Mouse (Mus musculus) megakaryocyte progenitor cell, adult 5-6 weeks (primary cell): ENCODE results near the gene Sept9. TPM values are rescaled to one million over a fixed set of nuclear protein-coding genes. Genes with fewer than 3 reads are reported as not detected.

ENCODE experiments used
- ATAC-seq: replicated peaks from 2 replicates; pipeline ENCODE4 v1.8.0; 2016; ENCODE audit warnings: mild to moderate bottlenecking, moderate TSS enrichment, inconsistent platforms; ENCODE audit not compliant: poor library complexity
- total RNA-seq, 2 experiments: library from RNA; stranded (forward) in 1 of 2; stranded (reverse) in 1 of 2; fragments of 157-497, 149-512 nt in 1 of 2; fragments of 200-1000 nt in 1 of 2; gene quantifications; 2 replicates each; pipeline versions ENCODE4 v1.2.3 to v1.2.4; 2015 to 2017

The Sept9 gene
- total RNA-seq, 2 experiments from 2014 or later = 81.7 to 140 TPM

DNA sequence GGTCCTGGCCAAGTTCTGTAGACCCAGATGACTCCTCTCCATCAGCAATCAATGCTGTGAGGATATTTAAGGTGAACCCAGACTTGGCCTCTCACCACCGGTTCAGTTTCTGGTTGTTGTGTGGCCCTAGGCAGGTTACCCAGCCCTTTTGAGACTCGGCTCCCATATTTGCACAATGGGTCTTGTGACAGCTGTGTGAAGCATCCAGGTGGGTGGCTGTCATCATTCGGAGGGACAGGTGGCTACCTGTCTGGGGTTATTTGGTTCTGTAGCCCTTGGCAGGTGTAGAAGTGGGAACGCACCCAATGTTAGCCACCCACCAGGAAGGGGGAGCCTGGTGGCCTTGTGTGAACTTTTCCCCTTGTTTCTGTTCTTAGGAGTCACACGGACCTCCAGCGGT is 19.0 kb downstream of the Sept9 start:
- no peak for ATAC-seq

GRCm38 (mm10) chr11:117220777-117221176 is 21.3 kb downstream of the Sept9 start:
- no peak for ATAC-seq

GRCm38 (mm10) chr11:117221182-117221581 is 21.7 kb downstream of the Sept9 start:
- no peak for ATAC-seq

DNA sequence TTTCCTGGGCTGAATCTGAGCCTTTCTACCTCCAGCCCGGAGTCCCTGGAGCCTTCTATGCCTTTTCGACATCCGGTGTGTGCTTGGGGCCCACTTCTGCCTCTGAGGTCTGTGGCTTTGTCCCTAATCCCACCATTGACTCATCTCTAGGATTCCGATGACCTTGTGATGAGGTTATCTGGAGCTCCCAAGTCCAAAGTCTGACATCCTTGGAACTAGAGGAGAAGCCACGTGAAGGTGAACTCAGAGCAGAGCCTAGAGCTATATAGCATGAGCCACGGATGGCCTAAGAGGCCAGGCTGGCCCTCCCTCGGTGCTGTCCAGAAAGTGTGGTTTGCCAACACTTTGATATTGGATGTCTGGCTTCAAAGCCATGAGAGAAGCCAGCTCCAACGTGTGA is 23.4 kb downstream of the Sept9 start:
- ATAC-seq = no peak

- peak; percentile 55 for ATAC-seq
Observed at GRCm38 (mm10) chr11:117224804-117225203, 25.3 kb downstream of the Sept9 start.

GRCm38 (mm10) chr11:117225531-117226213 is 26.2 kb downstream of the Sept9 start:
- no peak for ATAC-seq

DNA sequence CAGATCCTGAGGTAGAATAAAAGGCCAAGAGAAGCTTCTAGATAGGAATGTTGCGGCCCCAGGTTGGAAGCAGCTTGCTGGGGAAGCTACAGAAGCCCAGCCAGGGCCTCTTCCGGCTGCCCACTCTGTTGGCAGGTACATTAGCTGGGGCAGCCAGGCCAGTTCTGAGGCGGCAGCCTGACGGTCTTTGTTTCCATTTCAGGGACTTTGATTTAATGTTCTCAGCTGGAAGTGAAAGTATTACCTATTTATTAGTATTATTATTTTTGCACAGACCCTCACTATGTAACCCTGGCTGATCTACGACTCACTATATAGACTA is 26.7 kb downstream of the Sept9 start:
- ATAC-seq = no peak

DNA sequence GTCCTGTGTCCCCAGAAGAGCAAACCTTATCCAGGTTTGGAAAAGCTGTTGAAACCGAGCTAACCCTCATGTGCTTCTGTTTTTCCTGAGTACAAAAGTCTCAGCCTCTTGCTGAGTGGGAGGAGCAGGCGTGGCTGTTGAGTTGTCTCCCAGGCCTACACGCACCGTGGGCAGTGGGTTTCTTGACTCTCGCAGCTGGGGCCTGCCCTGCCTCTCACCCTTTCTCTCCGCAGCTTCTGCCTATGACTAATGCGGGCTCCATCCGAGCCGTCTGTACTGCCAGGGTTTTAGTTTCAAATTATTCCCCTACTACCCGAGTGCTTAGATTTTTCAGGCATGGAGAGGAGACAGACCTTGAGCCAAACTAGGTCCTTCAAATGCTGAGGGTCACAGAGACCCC is 28.7 kb downstream of the Sept9 start:
- ATAC-seq = no peak

DNA sequence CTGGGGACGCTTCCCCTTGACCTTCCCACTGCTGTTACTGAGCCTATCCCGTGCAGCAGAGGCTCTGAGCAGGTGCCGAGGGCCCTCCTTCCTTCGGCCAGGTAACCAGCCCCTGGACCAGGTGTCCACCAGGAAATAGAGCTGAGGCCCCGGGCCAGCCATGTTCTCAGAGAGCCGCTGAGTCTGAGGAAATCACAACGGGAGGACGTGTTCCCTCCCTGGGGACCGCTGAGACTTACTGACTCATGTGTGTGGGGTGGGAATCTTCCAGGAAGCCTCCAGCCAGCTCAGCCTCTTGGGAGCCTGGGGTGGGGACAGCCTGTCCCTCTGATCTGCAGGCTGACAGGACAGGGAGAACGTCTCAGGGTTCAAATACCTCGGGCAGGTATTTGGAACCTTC is 32.1 kb downstream of the Sept9 start:
- no peak for ATAC-seq

DNA sequence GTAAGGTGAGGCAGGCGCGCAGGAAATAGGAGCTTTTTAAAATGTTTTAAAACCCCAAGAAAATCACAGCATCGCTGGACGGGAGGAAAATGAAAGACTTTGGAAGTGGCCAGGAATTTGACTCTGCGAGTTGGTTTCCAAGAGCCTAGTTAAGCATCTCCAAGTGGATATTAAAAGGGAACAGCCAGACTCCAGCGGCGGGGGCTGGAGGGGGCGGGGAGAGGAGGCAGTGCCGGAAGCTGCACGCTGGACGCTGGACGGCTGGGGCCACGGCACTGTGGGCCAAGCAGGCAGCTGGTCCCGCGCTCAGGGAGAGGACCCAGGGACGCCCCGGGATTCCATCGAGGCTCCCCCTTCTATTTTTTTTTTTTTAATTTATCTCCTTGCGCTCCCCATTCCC is 32.6 kb downstream of the Sept9 start:
- no peak for ATAC-seq

- no peak for ATAC-seq
Observed at GRCm38 (mm10) chr11:117232886-117233458, 33.5 kb downstream of the Sept9 start.

GRCm38 (mm10) chr11:117233818-117234217 is 34.4 kb downstream of the Sept9 start:
- ATAC-seq = no peak

DNA sequence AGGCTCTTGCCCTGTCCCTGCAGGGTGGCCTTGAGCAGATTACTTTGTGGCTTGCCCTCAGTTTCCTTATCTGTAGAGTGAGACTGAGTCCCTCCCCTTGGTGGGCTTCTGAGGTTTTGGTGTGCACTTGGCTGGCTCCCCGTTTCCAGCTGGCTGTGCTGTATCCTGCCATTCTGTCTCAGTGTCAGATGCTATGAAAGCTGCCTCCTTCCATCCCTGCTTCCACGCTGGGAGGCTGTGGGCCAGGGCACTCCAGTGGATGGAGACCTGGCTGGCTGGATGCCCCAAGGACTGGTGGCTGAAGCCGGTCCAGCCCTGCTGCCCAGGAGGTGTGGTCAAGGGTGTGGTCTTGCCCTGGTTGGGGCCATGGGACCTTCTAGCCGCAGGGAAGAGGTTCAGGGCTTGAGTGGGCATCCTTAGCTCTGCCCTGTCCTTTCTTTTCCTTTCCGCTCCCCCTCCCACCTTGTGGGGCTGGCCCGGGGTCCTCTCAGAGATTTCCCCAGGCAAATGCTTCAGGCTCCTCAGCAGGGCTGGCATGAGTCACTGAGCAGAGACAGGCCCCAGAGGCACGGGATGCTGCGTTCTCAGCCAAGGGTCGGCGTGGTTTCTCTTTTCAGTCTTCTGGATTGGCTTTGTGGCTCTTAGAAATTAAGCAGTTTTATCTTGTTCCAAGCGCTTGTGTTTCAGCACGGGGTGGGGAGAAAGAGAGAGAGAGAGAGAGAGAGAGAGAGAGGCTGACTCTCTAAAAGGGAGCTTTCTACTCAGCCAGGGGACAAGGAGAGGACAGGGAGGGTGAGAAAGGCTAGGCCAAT is 35.8 kb downstream of the Sept9 start:
- ATAC-seq = peak; percentile 53

- no peak for ATAC-seq
Observed at GRCm38 (mm10) chr11:117235898-117236459, 36.5 kb downstream of the Sept9 start.

DNA sequence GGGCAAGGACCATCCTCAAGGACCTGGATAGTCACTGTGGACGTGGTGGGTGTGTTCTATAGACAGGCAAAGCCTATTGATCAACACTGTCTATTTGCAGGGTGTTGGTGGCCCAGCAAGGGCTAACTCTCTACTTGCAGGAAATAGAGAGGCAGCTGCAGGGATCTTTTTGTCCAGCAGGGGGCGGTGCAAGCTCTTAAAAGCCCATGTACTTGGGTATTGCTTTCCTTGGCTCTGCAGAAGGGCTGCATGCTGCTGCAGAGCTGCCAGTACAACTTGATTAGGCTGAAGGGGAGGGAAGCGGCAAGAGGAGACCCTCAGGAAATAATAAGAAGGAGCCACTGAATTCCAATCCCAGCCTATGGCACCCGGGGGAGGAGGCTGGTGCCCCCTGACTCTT is 38.7 kb downstream of the Sept9 start:
- peak; percentile 73 for ATAC-seq

DNA sequence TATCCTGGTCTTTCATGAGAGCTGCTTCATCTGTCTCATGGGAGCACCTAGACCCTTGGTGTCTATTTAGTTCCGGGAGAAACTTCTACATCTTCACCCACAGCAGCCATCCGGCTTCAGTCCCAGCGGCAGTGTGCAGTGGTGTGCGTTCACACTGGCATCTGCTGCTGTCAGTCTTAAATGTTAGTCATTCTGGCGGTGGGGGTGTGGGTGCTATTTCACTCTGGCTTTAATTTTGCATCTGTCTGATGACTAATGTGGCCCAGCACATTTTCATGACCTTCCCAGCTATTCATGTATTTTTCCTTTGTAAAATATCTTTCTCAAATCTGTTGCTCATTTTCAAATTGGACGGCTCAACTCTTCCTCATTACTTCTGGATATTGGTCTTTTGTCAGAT is 40.2 kb downstream of the Sept9 start:
- no peak for ATAC-seq

DNA sequence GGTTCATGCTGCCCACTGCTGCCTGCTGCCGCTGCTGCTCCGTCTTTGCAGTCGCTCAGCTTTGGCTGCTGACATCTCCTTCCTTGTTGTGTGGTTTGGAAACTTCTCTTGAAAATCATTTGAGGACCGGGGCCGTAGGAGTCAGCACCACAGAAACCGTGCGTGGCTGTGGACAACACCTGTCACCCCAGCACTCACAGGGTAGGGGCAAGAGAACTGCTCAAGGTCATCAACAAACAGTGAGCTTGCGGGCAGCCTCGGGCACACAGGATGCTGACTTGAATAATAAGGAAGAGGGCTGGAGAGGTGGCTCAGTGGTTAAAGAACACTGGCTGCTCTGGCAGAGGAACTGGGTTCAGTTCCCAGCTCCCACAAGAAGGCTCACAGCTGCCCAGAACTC is 40.9 kb downstream of the Sept9 start:
- ATAC-seq = no peak

DNA sequence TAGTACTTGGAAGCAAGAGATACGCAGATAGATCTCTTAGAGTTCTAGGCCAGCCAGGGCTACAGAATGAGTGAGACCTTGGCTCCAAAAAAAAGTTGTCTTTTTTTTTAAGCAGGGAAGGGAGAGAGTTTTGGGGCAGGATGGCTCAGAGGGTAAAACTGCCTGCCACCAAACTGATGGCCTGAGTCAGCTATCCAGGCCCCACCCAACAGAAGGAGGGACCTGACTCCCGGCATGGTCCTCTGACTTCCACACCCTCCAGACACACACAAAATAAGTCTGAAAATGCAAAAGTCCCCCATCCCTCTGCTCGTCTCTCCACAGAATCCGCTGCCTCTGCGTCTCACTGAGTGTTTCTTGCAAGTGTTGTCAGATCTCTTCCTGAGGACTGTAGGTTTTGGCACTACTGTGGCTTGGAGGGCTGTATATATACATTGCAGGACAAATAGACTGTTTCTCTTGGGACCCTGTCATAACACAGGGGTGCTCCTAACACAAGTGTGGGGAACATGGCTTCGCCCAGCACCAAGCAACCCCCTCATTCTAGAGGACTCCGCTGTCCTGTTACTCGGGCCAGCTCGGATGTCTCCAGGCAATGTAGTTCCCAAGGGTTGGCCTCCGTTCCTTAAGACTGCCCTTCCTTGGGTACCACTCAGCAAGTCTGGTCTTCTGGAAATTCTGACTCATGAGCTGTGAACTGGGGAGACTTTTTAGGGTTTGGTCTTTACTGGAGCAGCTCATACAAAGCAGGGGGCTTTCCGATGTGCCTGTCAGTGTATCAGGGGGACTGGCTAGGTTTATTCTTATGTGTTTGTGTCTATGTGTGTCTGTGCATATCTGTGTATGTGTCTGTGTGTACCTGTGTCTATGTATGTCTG is 41.6 kb downstream of the Sept9 start:
- ATAC-seq = no peak

DNA sequence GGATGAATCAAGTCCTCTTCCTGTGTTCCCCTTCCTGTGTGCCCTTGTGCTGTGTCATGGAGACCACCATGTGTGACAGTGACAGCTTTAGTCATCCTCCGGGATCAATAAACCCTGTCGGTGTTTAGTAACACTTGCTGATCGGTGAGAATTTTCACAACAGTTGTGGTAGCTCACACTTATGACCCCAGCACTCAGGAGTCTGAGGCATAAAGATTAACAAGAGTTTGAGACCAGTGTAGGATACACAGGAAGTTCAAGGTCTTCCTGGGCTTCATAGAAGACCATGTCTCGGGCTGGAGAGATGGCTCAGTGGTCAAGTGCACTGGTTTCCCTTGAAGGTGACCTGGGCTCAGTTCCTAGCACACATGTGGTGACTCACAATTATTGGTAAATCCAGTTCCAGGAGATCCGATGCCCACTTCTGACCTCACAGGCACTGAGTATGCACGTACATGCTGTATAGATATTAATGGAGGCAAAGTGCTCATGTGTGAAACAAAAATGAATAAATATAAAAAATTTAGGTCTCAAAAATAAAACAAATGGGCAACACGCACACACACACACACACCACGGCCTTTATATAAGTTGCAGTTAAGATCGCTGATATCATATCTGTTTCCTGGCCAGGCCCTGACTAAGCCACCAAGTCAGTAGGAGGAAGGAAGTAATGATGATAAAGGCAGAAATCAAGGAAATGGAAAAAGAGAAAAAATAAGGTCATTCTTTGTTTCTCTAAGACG is 43.1 kb downstream of the Sept9 start:
- no peak; the same call in 1 of the 2 replicates for ATAC-seq
